Mouse (Mus musculus) natural killer cell, adult 2 months (primary cell): ENCODE measurements around the gene Tada2a.

Source experiments
- DNase-seq, 2 experiments: peaks; one replicate each; pipeline ENCODE4 v3.0.0; 2022; ENCODE audit warnings: low spot score in 2 of 2

The Tada2a gene

DNA sequence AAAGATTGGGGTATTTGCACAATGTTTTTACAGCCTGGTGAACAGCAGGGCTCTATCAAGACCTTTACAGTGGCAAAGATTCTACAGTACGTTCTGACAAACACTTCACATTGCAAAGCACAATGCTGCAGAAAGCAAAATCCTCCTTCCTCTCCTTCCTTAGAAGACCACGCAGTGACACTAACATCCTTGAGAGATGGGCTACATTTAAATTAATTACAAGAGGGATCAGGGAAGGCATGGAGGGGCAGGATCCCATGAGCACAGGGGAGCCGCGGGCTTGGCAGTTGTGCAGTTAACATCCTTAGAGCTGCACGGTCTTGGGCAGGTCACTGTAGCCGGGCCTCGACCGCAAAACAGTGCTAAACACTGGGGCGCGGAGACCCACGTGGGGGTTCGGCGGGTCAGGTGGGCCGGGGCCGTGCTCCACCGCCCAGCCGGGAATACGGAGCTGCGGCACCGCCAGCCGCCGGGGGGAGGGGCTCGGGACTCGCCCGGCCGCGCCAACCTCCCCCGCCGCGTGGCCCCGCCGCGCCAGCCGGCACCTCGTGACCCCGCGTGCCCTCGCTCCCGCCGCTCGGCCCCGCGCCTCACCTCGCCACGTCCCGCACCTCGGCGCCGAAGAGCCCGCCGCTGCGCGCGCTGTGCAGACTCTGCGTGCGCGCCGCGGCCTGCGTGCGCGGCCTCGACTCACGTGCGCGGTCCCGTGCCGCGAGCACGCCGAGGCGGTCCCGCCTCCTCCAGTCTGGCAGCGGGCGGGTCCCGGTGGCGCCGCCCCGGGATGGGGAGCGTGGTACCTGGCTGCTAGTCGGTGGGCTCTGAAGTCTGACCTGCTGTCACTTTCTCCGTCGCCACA, at the start of gene Tada2a, which contains the start of gene Acaca:
Gene Tada2a (minus strand): TSS at position 658 of the 856 bp plus-strand sequence.
Gene Acaca (plus strand): TSS at position 730 of the 856 bp plus-strand sequence.
- DNase-seq, result peak; percentile 34 to 70

DNA sequence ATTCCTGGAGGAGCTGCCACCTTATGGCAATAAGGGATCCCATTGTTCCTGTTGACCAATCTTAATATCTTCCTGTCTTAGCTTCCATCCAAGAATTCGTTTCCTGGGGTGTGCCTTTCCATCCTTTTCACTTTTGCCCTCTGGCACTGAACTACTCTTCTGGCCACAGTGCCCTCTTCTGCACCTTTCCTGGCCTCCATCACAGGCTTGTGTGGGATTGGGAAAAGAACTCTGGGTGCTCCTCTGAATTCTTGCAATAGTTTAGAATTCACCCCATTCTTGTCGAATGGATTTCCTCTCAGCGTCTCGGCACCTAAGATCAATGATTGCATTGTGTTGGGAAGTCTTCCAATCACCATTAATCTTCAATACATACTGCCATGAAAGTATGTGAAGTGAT, 49.2 kb upstream of the Tada2a start:
- no peak for DNase-seq

DNA sequence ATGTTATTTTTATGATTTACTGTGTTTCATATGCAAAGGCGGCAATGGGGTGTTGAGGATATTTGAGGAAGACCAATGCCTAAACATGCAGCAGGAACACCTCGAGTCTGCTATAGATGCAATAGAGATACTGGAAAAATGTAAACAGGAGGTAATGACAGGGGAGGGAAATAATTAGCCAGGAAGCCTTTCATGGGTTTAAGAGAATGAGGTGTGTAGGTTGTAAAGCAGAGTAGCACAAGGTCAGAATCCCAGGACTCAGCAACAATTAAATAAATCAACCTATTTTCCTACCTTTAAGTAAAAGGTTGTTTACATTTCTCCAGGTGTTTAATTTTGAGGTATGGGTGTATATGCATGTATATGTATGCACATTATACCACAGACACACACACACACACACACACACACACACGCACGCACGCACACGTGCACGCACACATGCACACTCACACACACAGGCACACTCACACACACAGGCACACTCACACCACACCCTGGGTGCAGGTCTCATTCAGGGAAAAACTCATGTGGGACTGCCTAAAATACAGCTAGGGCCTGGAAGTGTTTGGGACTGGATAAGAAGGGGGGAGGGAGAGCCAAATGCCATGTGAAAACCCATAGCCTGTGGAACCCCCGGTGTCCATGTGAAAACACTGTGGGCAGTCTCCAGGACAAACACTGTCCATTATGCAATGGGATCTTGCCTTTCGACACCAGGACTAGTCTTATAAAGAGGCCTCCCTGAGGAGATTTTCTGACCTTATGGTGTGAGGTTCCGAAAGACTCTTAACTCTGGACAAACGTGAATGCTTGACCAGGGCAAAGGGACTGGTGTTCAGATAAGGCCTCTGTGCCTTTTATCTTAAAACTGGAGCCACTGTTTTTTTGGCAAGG, 43.4 kb upstream of the Tada2a start:
- DNase-seq, result no peak

DNA sequence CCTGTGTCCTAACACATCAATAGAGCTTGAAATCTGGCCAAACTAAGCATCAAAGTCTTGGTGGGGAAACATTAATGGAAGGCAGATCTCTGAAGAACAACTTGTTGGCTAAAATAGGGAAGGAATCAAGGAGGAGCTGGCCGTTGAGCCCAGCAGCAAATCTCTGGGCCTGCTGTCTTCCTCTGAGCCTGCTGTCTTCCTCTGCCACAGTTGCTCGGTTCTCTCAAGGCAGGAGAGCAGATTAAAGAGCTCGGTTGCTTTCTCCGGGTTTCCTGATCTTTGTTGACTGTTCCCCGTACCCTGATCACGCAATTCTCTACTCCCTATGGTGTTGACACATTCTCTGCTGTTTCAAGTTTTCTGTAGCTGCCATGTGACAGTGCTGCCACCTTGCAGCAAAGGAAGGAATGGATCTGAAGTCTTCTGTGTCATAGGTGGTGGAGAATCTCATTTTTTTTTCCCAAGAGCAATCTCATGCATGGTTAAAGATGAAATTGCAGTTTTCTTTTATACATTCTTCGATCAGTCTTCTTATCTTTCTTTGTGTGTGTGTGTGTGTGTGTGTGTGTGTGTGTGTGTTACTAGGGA, 39.4 kb upstream of the Tada2a start:
- DNase-seq, result no peak

DNA sequence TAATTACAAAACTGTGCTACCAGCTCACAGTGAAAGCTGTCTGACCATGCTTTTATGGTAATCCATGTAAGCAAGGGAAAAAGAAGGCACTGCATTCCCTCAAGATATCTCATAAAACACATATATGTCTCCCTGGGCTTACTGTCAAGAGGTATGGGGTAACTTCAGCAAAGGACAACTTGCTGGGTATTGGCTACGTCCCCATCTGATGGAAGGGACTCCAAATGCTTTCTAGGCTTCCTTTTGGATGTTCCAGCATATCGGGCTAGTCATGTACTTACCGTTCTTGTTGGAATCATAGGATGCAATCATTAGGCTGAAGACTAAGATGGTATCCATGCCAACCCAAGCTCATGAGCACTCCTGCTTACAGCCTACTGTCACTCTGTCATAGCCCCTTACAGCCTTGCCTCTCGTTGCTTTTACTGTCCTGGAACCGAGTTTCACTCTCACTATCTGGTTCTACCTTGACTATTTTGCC, 37.7 kb upstream of the Tada2a start, which contains the start of gene Gm11437:
Gene Gm11437 (minus strand): TSS at position 431 of the 481 bp plus-strand sequence.
- DNase-seq, result no peak

DNA sequence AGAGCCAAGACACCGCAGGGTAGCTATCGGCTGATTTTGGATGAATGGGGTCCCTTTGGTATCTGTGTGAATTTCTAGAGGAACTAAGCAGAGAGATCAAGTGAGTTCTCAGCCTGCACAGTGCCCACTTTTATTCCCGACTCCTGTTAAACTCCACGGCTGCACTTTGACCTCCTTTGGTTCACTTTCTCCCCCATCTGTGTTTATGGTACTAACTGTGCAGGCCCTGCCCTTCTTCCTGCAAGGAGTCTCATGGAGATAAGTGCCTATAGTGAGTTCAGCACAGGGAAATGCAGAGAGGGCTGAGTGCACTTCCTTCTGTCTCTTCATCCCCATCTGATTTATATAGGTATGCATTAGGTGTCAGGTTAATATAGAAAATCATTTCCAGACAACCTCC, 35.2 kb upstream of the Tada2a start:
- DNase-seq, result no peak

DNA sequence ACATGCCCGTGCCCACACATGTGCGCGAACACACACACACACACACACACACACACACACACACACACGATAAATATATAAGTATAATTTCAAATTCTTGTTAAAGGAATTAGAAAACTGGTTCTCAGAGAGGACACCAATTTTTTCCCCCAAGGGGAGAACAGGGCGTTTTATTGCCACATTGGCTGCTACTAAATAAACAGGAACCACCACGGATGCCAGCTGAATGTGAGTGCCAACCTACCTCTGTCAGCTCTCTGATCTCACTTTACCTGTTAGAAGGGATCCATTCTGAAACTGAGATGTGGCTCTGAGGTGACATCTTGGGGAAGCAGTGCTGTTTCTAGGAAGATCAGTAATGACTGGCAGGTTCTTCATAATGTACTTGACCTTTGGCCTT, 34.7 kb upstream of the Tada2a start:
- no peak for DNase-seq

DNA sequence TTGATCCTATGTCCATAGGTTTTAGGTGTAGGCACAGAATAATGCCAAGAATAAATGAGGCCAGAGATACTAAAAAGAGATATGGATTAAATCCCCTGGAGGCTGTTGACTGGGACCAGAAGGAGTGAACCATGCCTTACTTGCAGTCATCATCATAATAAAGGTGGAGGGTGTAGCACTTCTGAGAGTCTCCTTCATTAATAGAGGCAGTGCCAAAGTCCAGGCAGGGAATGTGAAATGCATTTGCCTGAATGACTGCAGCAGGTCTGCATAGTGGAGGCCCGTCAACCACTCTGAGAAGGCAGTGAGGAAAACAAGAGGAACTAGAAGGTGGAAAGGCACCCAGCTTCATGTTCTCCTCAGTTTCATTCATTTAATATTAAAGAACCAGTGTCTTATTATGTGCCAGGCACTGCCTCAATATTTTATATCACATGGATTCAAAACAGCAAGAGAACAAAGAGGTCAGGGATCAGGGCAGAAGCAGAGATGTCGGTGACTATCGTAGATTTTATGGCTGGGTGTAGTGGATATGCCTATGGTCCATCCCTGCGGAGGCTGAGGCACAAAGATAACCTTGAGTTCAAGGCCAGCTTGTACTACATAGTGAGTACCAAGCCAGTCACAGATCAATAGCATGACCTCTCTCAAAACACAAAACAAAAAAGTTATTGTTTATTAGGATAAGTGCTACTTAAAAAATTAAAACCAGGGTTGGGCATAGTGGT, 27.3 kb upstream of the Tada2a start:
- DNase-seq, result no peak

DNA sequence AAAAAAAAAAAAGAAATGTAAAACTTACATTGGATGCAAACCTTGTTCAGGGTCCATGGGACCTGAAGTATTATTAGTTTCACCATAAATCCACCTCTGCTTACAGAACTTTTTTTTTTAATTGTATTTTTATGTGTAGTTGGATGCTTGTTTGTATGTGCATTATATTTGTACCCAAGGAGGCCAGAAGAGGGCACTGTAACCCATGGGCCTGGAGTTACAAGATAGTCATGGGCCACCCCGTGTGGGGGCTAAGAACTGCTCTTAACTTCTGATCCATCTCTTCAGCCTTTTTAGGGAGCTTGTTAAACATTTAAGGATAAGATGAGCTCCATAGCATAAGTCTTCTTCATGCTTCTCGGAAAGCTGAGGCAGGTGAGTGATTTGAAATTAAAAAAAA, 21.5 kb upstream of the Tada2a start:
- no peak for DNase-seq

DNA sequence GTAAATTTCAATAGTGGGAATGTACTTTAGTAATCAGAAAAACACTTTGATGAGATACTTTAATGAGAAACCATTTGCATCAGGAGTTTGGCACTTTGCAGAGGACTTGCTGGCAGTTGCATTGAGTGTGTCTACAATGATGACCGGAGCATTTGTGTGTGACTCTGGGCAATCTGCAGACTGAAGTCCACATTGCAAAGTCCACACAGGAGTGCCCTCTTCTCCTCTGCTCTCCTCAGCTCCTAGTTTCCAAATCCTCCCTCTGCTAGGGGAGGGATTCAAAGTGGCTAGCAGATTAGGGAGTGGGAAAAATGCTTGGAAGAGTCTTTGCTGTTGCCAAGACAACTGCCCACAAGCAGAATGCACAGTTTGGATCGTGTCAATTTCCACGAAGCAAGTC, 16.7 kb upstream of the Tada2a start:
- DNase-seq, result no peak

DNA sequence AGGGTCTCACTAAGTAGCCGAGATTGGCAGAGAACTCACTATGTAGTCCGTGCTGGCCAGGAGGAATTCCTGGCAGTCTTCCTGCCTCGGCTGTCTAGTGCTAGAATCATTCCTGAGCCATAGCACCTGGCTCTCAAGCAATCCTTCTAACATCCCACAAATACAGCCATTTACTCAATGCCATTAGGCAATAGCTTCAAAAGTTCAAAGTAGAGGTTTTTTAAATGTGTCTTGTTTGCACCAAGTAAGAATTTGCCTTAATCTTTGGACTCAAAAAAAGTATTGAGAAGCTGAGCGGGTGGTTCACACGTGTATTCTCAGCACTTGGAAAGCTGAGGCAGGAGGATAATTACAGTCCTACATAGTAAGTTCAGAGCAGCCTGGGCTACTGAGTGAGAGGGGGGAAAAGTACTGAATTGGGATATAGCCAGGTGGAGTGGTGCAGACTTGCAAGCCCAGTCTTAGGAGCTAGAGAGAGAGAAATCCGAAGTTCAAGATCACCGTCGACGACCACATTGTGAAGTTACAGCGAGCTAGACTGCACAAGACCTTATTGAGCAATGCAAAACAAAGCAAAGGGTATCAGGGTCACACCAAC, 15.9 kb upstream of the Tada2a start:
- DNase-seq, result no peak

DNA sequence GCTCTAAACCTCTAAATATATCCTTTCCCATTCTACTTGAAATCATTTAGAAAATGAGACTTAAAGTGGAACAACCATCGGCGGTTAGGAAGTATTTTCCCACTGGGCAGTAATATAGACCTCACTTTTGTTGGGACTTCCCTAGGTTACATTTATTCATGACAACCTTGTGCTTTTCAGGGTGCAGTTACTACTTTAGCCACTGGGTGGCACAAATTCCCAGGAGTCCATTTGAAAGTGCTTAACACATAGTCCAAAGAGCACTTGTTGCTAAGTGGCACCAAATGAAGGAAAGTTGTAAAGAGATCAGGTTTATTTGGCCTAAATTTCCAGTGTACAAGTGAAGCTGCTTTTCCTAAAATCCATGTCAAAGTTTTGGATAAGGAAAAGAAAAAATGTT, 12.4 kb upstream of the Tada2a start:
- peak; percentile 12 to 26 for DNase-seq

DNA sequence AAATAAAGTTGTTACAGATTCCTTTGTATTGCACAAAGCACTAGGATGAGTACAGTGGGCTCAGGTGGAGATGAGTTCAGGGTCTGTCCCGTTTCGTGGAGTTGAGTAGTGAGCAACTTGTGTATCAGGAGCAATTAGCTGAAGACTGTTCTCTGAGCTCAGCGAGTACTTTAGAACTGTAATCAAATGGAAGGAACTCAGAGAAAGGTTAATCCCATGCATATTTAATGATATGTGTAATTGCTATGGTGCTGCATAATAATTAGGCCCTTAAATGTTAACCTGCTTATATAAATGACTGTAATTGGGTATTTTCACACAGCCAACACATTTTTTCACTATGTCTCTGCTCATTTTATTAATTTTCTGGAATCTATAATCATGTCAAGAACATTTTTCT, 7.1 kb upstream of the Tada2a start:
- DNase-seq, result no peak

DNA sequence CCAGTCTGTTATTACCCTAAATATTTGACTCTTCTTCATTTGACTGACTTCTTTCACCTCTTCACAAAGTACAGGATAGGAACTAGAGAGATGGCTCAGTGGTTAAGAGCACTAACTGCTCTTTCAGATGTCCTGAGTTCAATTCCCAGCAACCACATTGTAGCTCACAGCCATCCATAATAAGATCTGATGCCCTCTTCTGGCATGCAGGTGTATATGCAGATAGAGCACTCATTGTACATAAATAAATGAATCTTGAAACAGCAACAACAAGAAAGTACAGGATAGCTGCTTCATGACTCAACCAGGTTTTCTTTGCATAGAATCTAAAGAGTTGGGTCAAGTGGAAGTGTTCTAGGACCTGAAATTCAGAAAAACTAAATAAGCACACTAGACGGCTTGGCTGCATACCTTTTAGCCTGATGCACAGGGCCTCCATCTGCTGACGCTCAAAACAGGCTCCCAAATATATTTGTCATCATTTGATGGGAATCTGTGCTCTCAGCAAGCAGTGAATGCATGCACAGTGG, 5.0 kb upstream of the Tada2a start:
- DNase-seq, result no peak

DNA sequence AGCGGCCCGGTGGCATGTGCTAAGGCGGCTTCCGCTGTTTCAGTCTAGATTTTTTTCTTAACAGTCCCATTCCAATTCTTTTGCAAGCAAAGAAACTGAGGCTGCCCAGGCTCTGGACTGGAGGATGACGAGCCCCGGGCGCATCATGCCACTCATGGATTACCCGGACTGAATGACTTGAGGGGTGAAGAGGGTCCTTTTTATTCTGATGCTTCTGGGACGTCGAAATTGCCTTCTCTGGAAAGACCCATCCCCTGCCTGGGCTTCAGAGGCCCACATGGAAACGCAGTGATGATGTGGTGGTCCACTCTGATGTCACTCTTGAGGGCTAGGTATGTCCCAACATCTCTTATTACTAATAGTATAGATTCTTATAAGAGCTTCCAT, 392 bp upstream of the Tada2a start:
- DNase-seq, result no peak

DNA sequence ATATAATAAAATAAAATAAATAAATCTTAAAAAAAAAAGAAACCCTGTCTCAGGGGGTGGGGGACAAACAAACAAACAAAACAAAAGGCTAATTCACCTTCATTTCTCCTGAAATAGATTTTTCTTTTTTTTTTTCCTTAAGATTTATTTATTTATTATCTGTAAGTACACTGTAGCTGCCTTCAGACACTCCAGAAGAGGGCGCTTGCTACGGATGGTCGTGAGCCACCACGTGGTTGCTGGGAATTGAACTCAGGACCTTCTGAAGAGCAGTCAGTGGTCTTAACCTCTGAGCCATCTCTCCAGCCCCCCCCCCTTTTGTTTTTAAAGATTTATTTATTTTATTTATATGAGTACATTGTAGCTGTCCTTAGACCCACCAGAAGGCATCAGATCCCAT, 1.4 kb downstream of the Tada2a start:
- DNase-seq, result no peak

DNA sequence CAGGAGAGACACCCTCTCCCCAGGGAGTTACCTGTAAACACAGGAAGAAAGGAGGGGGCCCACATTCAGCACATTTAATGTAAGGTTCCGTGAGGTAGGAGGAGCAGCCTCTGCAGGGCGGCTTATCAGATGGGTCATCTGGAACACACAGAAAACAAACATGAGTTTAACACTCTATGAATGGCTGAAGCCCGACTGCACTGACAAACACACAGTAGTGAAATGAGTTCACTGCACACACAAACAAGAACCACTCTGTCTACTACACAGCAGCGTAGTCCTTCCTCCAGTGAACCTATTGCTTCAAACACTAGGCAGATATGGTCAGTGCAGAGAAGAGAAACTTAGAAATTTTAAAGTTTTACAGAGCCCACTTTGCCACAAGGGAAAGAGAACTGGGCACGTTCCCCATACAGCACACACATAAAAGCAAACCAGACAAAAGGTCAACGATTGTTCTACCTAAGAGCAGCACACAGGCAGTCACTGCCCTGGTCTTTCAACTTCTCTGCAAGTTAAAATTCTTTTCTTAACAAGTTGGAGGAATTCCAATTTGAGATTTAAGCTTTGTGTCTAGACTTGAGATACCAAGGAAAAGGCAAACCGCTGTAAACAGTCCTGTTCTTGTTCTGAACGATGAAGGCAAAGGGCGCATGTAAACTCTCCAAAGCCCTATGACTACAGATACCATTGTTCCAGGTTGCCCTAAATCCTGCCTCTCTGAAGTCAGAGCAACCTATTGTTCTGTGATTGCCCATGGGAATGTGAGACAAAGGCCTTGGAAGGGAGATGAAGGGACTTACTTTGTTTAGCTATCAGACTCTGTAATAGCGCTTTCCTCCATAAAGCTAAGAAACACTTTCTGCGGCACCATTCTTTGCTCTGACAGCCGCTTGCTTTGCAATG, 8.1 kb downstream of the Tada2a start:
- DNase-seq, result no peak

DNA sequence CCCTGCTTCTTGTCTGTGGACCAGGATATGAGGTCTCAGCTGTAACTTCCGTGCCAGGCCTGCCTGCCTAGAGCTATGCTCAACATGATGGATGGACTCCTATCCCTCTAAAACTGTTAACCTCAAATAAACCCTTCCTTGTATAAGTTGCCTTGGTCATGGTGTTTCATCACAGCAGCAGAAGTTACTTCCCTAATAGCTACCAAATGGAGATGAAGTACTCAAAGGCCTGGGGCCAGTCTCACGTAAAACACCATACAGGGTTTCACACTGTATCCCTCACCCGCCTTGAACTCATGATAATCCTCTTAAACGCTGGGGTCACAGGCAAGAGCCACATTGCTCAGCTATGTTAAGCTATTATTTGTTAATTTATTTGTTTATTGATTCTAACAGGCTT, 12.0 kb downstream of the Tada2a start:
- no peak for DNase-seq

DNA sequence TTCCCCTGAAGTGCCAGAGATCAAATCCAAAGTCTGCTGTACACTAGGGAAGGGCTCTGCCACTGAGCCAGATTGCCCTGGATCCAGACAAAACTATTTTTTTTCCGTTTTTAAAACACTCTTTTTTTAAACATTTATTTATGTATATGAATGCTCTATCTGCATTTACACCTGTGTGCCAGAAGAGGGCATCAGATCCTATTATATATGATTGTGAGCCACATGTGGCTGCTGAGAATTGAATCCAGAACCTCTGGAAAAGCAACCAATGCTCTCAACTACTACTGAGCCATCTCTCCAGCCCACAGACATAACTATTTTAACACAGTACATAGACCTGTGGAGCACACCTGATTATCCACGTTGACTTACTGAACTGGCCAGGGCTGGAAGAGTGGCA, 13.2 kb downstream of the Tada2a start:
- DNase-seq, result no peak

DNA sequence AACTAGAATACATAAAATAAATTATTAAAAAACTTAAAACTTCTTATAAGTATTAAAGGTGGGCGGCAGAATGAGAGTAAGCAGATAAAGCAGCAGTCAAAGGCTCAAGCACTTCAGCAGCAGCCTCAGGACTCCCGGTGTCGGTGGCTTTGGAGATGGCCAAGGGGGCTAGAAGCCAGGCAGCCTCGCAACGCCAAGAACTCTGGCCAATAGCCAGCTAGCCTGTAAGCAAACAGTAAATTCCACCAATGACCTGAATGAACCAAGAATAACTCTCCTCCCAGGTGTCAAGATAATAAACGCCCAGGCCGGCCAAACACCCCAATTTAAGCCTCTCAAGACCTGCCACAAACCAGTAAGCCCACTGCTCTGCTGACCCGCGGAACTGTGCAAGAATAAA, 13.8 kb downstream of the Tada2a start:
- DNase-seq, result no peak
